Mouse (Mus musculus) right cerebral cortex, adult 2 months (tissue): ENCODE results near the gene Hexim2.

ENCODE experiments used
- DNase-seq, 2 experiments: peaks; one replicate each; pipeline ENCODE4 v3.0.0; 2021 to 2022; ENCODE audit warnings: low spot score in 2 of 2

Hexim2 gene

GRCm38 (mm10) chr11:103131701-103132575 is at the start of gene Hexim2:
TSS of gene Hexim2 (plus strand) at chr11:103132429.
- peak; percentile 41 to 62 for DNase-seq

- DNase-seq, result no peak
These were observed 38.9 kb upstream of the Hexim2 start for GRCm38 (mm10) chr11:103093306-103093705.

- DNase-seq, result no peak
These were observed 38.1 kb upstream of the Hexim2 start for GRCm38 (mm10) chr11:103093862-103094833.

GRCm38 (mm10) chr11:103095107-103095670 is 37.0 kb upstream of the Hexim2 start:
- DNase-seq, result no peak

GRCm38 (mm10) chr11:103095801-103096200 is 36.4 kb upstream of the Hexim2 start:
- DNase-seq, result no peak

- DNase-seq, result no peak
These were observed 35.0 kb upstream of the Hexim2 start for GRCm38 (mm10) chr11:103096979-103097894.

- DNase-seq, result no peak
These were observed 33.6 kb upstream of the Hexim2 start for GRCm38 (mm10) chr11:103098531-103099190.

GRCm38 (mm10) chr11:103099352-103099940 is 32.8 kb upstream of the Hexim2 start:
- no peak for DNase-seq

GRCm38 (mm10) chr11:103100361-103100760 is 31.9 kb upstream of the Hexim2 start:
- DNase-seq, result no peak

- DNase-seq, result peak; percentile 67 to 70
These were observed 30.8 kb upstream of the Hexim2 start, which contains the start of the genes Plcd3 and Acbd4 for GRCm38 (mm10) chr11:103101481-103101865. TSS of gene Plcd3 (minus strand) at chr11:103101658. TSS of gene Acbd4 (plus strand) at chr11:103101682.

GRCm38 (mm10) chr11:103101866-103102501 is 30.2 kb upstream of the Hexim2 start:
- peak; percentile 75 to 83 for DNase-seq

- DNase-seq, result peak; percentile 97 to 98
These were observed 29.4 kb upstream of the Hexim2 start for GRCm38 (mm10) chr11:103102725-103103349.

GRCm38 (mm10) chr11:103103621-103104020 is 28.6 kb upstream of the Hexim2 start:
- DNase-seq, result no peak

- no peak for DNase-seq
These were observed 27.8 kb upstream of the Hexim2 start for GRCm38 (mm10) chr11:103104469-103104868.

- no peak for DNase-seq
These were observed 27.0 kb upstream of the Hexim2 start for GRCm38 (mm10) chr11:103105180-103105725.

GRCm38 (mm10) chr11:103105810-103106209 is 26.4 kb upstream of the Hexim2 start:
- no peak for DNase-seq

GRCm38 (mm10) chr11:103106386-103106785 is 25.8 kb upstream of the Hexim2 start:
- DNase-seq, result no peak

GRCm38 (mm10) chr11:103111301-103111700 is 20.9 kb upstream of the Hexim2 start:
- DNase-seq, result no peak
